Mouse (Mus musculus) macrophage (primary cell): ENCODE data around the gene Ghrl. TPM values are rescaled to one million over a fixed set of nuclear protein-coding genes. Genes with fewer than 3 reads are reported as not detected.

ENCODE experiments used
- H3K27ac ChIP-seq: fragments of 350-480 bp; formaldehyde crosslinking; 2 replicates; pipeline ENCODE4 v1.9.0; 2021
- H3K36me3 ChIP-seq: fragments of 350-480 bp; formaldehyde crosslinking; 2 replicates; pipeline ENCODE4 v1.9.0; 2021; ENCODE audit errors: inconsistent target
- H3K4me3 ChIP-seq: fragments of 350-480 bp; formaldehyde crosslinking; 2 replicates; pipeline ENCODE4 v1.9.0; 2021; ENCODE audit errors: inconsistent target
- H3K79me2 ChIP-seq: fragments of 350-480 bp; formaldehyde crosslinking; 2 replicates; pipeline ENCODE4 v1.9.0; 2021; ENCODE audit errors: inconsistent target
- WGBS: methylation state at CpG from one replicate; pipeline ENCODE4 v1.1.7; 2026; ENCODE audit warnings: inconsistent platforms; ENCODE audit not compliant: missing documents; 5-methylcytosine and 5-hydroxymethylcytosine counted together
- polyA plus RNA-seq: library from polyadenylated mRNA; stranded (reverse); fragments of 250-400 nt; gene quantifications from 3 replicates; pipeline ENCODE4 v1.2.4, GENCODE M21; 2018; ENCODE audit warnings: inconsistent platforms

The Ghrl gene
- polyA plus RNA-seq, 1 experiment from 2014 or later: not detected

- no peak overlapping the region for H3K4me3 ChIP-seq
- H3K27ac ChIP-seq: peak overlapping the region; percentile 79; the same call in 1 of the 2 replicates
- peaks cover 43% of the 10 kb centered on the region for H3K36me3 ChIP-seq
- WGBS: 86% methylated on average over 8 of the region's 8 CpGs
- H3K79me2 ChIP-seq: peaks cover 64% of the 10 kb centered on the region
Measured at GRCm38 (mm10) chr6:113667611-113668122, 52.0 kb downstream of the Ghrl start.

Other genes starting within 250 kb of the Ghrl start
- gene Il17rc, start 248.5 kb downstream of the Ghrl start, polyA plus RNA-seq: not detected in 3 replicates
- gene Creld1, start 236.6 kb downstream of the Ghrl start, polyA plus RNA-seq: 14.8 to 22.0 TPM (median 17.8 TPM) in 3 replicates
- not detected in 3 replicates for gene Prrt3, start 217.9 kb downstream of the Ghrl start, polyA plus RNA-seq
- 82.1 to 91.7 TPM (median 91.0 TPM) in 3 replicates for gene Emc3, start 188.2 kb downstream of the Ghrl start, polyA plus RNA-seq
- 0.21 to 2.5 TPM (median 0.72 TPM) in 3 replicates for gene Fancd2, start 188.2 kb downstream of the Ghrl start, polyA plus RNA-seq
- not detected in 3 replicates for gene Fancd2os, start 119.2 kb downstream of the Ghrl start, polyA plus RNA-seq
- gene Brk1, start 115.1 kb downstream of the Ghrl start, polyA plus RNA-seq: 119 to 193 TPM (median 182 TPM) in 3 replicates
- gene Vhl, start 95.9 kb downstream of the Ghrl start, polyA plus RNA-seq: 9.9 to 17.1 TPM (median 13.7 TPM) in 3 replicates
- 37.2 to 60.7 TPM (median 44.6 TPM) in 3 replicates for gene Irak2, start 81.4 kb downstream of the Ghrl start, polyA plus RNA-seq
- 31.1 to 76.3 TPM (median 53.5 TPM) in 3 replicates for gene Tatdn2, start 22.8 kb downstream of the Ghrl start, polyA plus RNA-seq
- 73.8 to 122 TPM (median 108 TPM) in 3 replicates for gene Sec13, start 20.9 kb upstream of the Ghrl start, polyA plus RNA-seq